Mouse (Mus musculus) hindlimb bud, embryonic 11.5 days (tissue): ENCODE results near the gene Tbc1d4.

ENCODE experiments used
- DNase-seq: peaks from one replicate; pipeline ENCODE4 v3.0.0-alpha.2; 2012; ENCODE audit warnings: low read depth, low spot score; ENCODE audit errors: extremely low spot score

The Tbc1d4 gene

GRCm38 (mm10) chr14:101532090-101532695, 76.8 kb downstream of the Tbc1d4 start:
- no peak for DNase-seq

GRCm38 (mm10) chr14:101530455-101530854, 78.5 kb downstream of the Tbc1d4 start:
- DNase-seq, result no peak

GRCm38 (mm10) chr14:101529194-101529593, 79.8 kb downstream of the Tbc1d4 start:
- DNase-seq, result no peak

- no peak for DNase-seq
These were observed 81.5 kb downstream of the Tbc1d4 start for GRCm38 (mm10) chr14:101527420-101527996.

GRCm38 (mm10) chr14:101526478-101526877, 82.5 kb downstream of the Tbc1d4 start:
- no peak for DNase-seq

GRCm38 (mm10) chr14:101519964-101520363, 89.0 kb downstream of the Tbc1d4 start:
- DNase-seq, result no peak

- no peak for DNase-seq
These were observed 90.7 kb downstream of the Tbc1d4 start for GRCm38 (mm10) chr14:101518259-101518658.

GRCm38 (mm10) chr14:101517801-101518200, 91.2 kb downstream of the Tbc1d4 start:
- DNase-seq, result no peak

GRCm38 (mm10) chr14:101517341-101517740, 91.7 kb downstream of the Tbc1d4 start:
- DNase-seq, result peak; percentile 35

- no peak for DNase-seq
These were observed 92.1 kb downstream of the Tbc1d4 start for GRCm38 (mm10) chr14:101516864-101517263.

GRCm38 (mm10) chr14:101516031-101516430, 93.0 kb downstream of the Tbc1d4 start:
- DNase-seq, result no peak

GRCm38 (mm10) chr14:101515271-101515670, 93.7 kb downstream of the Tbc1d4 start:
- DNase-seq, result no peak

- no peak for DNase-seq
These were observed 94.4 kb downstream of the Tbc1d4 start for GRCm38 (mm10) chr14:101514557-101514971.

- DNase-seq, result no peak
These were observed 95.8 kb downstream of the Tbc1d4 start for GRCm38 (mm10) chr14:101513163-101513562.

GRCm38 (mm10) chr14:101511410-101511809, 97.6 kb downstream of the Tbc1d4 start:
- DNase-seq, result no peak

- no peak for DNase-seq
These were observed 98.3 kb downstream of the Tbc1d4 start for GRCm38 (mm10) chr14:101510540-101511313.

GRCm38 (mm10) chr14:101509759-101510158, 99.2 kb downstream of the Tbc1d4 start:
- DNase-seq, result no peak

- DNase-seq, result peak; percentile 33
These were observed 101.0 kb downstream of the Tbc1d4 start for GRCm38 (mm10) chr14:101507956-101508355.

- DNase-seq, result no peak
These were observed 101.8 kb downstream of the Tbc1d4 start for GRCm38 (mm10) chr14:101507146-101507545.

GRCm38 (mm10) chr14:101505805-101506204, 103.2 kb downstream of the Tbc1d4 start:
- no peak for DNase-seq

- no peak for DNase-seq
These were observed 104.4 kb downstream of the Tbc1d4 start for GRCm38 (mm10) chr14:101504473-101505200.
